Mouse (Mus musculus): ENCODE results near the gene Adnp.
A peak's percentile ranks its signal among the peaks of the same experiment; 100 is the strongest.

The Adnp gene

GRCm38 (mm10) chr2:168155666-168156065, 51.2 kb downstream of the Adnp start:
- DNase-seq = no peak

GRCm38 (mm10) chr2:168154090-168154881, 52.6 kb downstream of the Adnp start:
- DNase-seq = peak; percentile 65 to 74

- DNase-seq = no peak
These were observed 57.7 kb downstream of the Adnp start for GRCm38 (mm10) chr2:168149241-168149640.

GRCm38 (mm10) chr2:168147722-168148432, 59.0 kb downstream of the Adnp start:
- no peak for DNase-seq

- no peak for DNase-seq
These were observed 61.5 kb downstream of the Adnp start for GRCm38 (mm10) chr2:168145437-168145836.

GRCm38 (mm10) chr2:168143794-168144193, 63.1 kb downstream of the Adnp start:
- DNase-seq = no peak

- DNase-seq = no peak
These were observed 69.8 kb downstream of the Adnp start for GRCm38 (mm10) chr2:168137161-168137560.
